Mouse (Mus musculus) spleen, postnatal 4 days (tissue): ENCODE results near the gene Apbb1ip.
A peak's percentile ranks its signal among the peaks of the same experiment; 100 is the strongest.
"Not testable (repeated sequence)": the region's sequence is repeated elsewhere in the genome, so short reads cannot be mapped to it uniquely, and the experiment has no call there.

ENCODE experiments used
- DNase-seq, 2 experiments: peaks; one replicate each; pipeline ENCODE4 v3.0.0; 2022; ENCODE audit warnings: low spot score in 2 of 2

Apbb1ip gene

DNA sequence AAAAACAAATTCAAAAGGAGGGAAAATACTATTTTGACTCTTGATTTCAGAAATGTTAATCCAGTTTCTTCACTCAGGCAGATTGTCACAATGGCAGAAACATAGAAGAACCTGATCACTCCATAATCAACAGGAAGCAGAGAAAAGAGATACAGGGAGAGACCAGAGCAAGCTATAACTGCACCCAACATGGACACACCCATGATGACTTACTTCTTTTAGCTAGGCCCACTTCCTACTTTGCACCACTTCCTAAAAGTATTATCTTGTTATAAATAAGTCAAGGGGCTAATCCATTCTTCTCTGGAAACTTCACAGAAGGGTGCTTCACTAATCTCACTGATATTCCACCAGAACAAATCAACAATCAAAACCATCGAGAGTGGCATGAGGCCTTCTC, 42.3 kb downstream of the Apbb1ip start:
- no peak for DNase-seq

GRCm38 (mm10) chr2:22822293-22822692, 48.4 kb downstream of the Apbb1ip start:
- no peak for DNase-seq

DNA sequence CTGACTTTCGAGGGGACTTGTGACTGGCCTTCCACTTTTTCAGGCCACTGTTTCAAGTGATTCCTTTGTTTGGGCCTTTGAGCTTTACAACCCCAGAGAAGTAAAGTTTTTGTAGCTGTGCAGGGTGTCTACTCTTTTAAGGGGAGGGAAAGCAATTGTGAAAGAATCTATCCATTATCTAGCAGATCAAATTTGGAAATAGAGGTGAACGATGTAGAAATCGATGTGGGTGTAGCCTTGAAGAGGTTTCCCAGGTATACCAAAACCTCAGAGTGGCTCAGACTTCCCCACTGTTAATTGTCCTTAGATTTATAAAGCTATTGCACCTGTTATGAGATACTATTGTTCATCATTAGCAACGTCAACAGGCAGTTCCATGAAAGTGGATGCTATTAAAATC, 71.6 kb downstream of the Apbb1ip start:
- no peak for DNase-seq

- DNase-seq = no peak
These were observed 78.0 kb downstream of the Apbb1ip start for GRCm38 (mm10) chr2:22851900-22852299.

GRCm38 (mm10) chr2:22857501-22857900, 83.6 kb downstream of the Apbb1ip start:
- DNase-seq = no peak

- no peak for DNase-seq
These were observed 88.3 kb downstream of the Apbb1ip start for GRCm38 (mm10) chr2:22862194-22862593.

DNA sequence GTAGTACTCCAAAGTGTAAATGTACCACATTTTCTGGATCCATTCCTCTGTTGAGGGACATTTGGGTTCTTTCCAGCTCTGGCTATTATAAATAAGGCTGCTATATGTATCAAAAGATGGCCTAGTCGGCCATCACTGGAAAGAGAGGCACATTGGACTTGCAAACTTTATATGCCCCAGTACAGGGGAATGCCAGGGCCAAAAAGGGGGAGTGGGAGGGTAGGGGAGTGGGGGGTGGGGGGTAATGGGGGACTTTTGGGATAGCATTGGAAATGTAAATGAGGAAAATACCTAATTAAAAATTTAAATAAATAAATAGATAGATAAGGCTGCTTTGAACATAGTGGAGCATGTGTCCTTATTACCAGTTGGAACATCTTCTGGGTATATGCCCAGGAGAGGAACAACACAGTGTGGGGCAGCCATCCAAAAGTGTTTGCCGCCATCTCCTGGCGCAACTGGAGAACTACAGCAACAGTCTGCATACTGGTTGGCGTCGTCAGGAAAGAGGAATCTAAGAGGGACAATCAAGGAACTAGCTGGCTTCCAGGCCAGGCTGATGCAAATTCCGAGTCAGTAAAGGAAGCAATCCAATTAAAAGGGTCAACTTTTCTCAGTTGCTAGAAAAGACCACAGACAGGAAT, 90.6 kb downstream of the Apbb1ip start:
- DNase-seq = peak; percentile 48 to 79

GRCm38 (mm10) chr2:22865818-22866217, 91.9 kb downstream of the Apbb1ip start:
- DNase-seq = no peak

DNA sequence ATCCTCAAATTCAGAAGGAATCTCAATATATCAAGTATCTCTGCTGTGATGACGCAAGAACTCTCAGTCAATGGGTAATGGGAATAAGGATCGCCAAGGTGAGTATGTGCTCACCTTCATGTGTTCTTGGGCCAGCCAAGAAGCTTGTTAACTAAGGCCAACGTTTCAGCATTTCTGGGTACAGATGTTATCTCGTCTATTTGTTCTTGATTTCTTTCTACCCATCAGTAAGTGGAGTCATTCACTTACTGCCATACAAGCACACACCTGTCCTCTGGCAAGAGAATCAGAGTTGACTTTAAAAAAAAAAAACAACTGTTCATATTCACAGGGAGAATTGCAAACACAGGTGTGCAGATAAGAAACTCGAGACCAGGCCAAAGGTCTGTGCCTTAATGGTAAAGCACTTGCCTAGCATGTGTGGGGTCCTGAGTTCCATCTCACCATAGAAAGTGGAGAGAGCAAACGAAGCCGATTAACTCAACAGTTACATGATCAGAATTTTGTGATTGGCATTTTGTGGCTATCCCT, 93.1 kb downstream of the Apbb1ip start:
- no peak for DNase-seq

DNA sequence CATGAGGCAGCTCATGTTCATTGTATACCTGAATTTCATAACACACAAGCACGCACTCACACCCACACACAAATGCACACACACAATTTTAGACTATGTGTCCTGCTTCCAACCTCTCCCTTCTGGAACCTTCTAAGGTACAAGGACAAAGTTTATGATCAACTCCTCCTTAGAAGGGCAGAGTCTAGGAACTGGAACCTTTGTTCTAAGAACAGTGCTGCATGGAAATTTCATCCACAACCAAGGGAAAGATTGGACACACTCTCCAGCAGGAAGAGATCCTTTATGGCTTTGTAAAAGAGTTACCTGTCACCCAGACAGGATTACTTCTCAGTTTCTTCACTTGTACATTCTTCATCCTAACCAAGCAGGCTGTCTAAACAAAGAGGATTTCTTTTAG, 99.3 kb downstream of the Apbb1ip start:
- DNase-seq = no peak

GRCm38 (mm10) chr2:22874628-22875027, 100.7 kb downstream of the Apbb1ip start:
- DNase-seq = no peak

GRCm38 (mm10) chr2:22876614-22877013, 102.7 kb downstream of the Apbb1ip start:
- no peak for DNase-seq

GRCm38 (mm10) chr2:22878781-22879180, 104.9 kb downstream of the Apbb1ip start:
- no peak for DNase-seq

- DNase-seq = not testable (repeated sequence)
These were observed 106.8 kb downstream of the Apbb1ip start for GRCm38 (mm10) chr2:22880726-22881125.

GRCm38 (mm10) chr2:22894932-22895281, 121.0 kb downstream of the Apbb1ip start:
- no peak for DNase-seq

GRCm38 (mm10) chr2:22895282-22896273, 121.7 kb downstream of the Apbb1ip start, which contains the start of gene Pdss1:
Pdss1 (plus strand) TSS chr2:22895522.
- peak; percentile 88 to 93 for DNase-seq

GRCm38 (mm10) chr2:22903947-22904346, 130.1 kb downstream of the Apbb1ip start:
- DNase-seq = no peak

GRCm38 (mm10) chr2:22914421-22914820, 140.5 kb downstream of the Apbb1ip start:
- no peak for DNase-seq

DNA sequence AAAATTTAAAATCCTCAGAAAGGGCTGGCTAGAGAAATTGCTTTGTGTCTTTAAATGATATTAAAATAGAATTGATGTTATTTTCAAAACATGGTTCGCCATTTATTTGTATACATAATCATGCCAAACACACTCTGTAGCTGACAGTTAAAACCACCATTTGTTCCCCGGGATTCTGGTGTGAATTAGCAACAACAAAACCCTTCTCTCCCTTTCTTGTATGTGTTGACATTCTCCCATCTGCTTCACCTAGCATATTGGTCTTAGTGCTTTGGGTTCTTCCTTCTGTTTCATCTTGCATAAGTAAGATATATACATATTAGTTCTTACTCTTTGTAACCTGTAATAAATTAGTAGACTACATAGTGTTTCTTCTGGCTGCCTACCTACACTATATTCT, 144.8 kb downstream of the Apbb1ip start:
- no peak for DNase-seq
